Mouse (Mus musculus): Measurements from ENCODE around the gene Hps4. TPM values are rescaled to one million over a fixed set of nuclear protein-coding genes. Genes with fewer than 3 reads are reported as not detected.
A peak's percentile ranks its signal among the peaks of the same experiment; 100 is the strongest.
"Not testable (repeated sequence)": the region's sequence is repeated elsewhere in the genome, so short reads cannot be mapped to it uniquely, and the experiment has no call there.

Gene Hps4
- polyA plus RNA-seq, 1 experiment = 53.5 TPM

- Histone ChIP-seq H3K4me1 (ENCODE audit: control insufficient read depth, insufficient read depth, low read length) (peaks cover 12% of the 10 kb centered on the region), H3K4me3 (ENCODE audit: insufficient read depth, low read length) (no peak overlapping the region), H3K27ac (ENCODE audit: insufficient read depth, low read length) (no peak overlapping the region)
- TF ChIP-seq CTCF (IDR thresholded peaks at IDR 0.05; ENCODE audit: extremely low read depth, insufficient read depth, low read length) (no peak), POLR2A (IDR thresholded peaks at IDR 0.05; ENCODE audit: extremely low read depth, insufficient read depth, low read length) (no peak)
Observed at GRCm38 (mm10) chr5:112300112-112300511, 42.8 kb upstream of the Hps4 start.

GRCm38 (mm10) chr5:112300721-112301308 is 42.1 kb upstream of the Hps4 start:
- Histone ChIP-seq H3K4me3 (ENCODE audit: insufficient read depth, low read length) (no peak overlapping the region), H3K4me1 (ENCODE audit: control insufficient read depth, insufficient read depth, low read length) (peaks cover 12% of the 10 kb centered on the region), H3K27ac (ENCODE audit: insufficient read depth, low read length) (no peak overlapping the region)
- no peak for TF ChIP-seq POLR2A (IDR thresholded peaks at IDR 0.05; ENCODE audit: extremely low read depth, insufficient read depth, low read length)
- TF ChIP-seq CTCF (IDR thresholded peaks at IDR 0.05; ENCODE audit: extremely low read depth, insufficient read depth, low read length) = no peak

- Histone ChIP-seq H3K27ac (ENCODE audit: insufficient read depth, low read length) (no peak overlapping the region), H3K4me3 (ENCODE audit: insufficient read depth, low read length) (no peak overlapping the region), H3K4me1 (ENCODE audit: control insufficient read depth, insufficient read depth, low read length) (peaks cover 12% of the 10 kb centered on the region)
- TF ChIP-seq POLR2A (IDR thresholded peaks at IDR 0.05; ENCODE audit: extremely low read depth, insufficient read depth, low read length) = no peak
- 0 out of 2 replicates have a peak, but pooled peaks have one; percentile 3 for TF ChIP-seq CTCF (IDR thresholded peaks at IDR 0.05; ENCODE audit: extremely low read depth, insufficient read depth, low read length)
Observed at GRCm38 (mm10) chr5:112301694-112302093, 41.2 kb upstream of the Hps4 start.

GRCm38 (mm10) chr5:112302310-112302709 is 40.6 kb upstream of the Hps4 start:
- H3K27ac ChIP-seq (ENCODE audit: insufficient read depth, low read length) = no peak overlapping the region
- H3K4me1 ChIP-seq (ENCODE audit: control insufficient read depth, insufficient read depth, low read length) = peaks cover 12% of the 10 kb centered on the region
- no peak for TF ChIP-seq POLR2A (IDR thresholded peaks at IDR 0.05; ENCODE audit: extremely low read depth, insufficient read depth, low read length)
- no peak for TF ChIP-seq CTCF (IDR thresholded peaks at IDR 0.05; ENCODE audit: extremely low read depth, insufficient read depth, low read length)
- no peak overlapping the region for H3K4me3 ChIP-seq (ENCODE audit: insufficient read depth, low read length)

GRCm38 (mm10) chr5:112305842-112306241 is 37.0 kb upstream of the Hps4 start:
- no peaks in the 10 kb centered on the region; the same call in 1 of the 2 replicates for H3K4me1 ChIP-seq (ENCODE audit: control insufficient read depth, insufficient read depth, low read length)
- H3K27ac ChIP-seq (ENCODE audit: insufficient read depth, low read length) = no peak overlapping the region
- H3K4me3 ChIP-seq (ENCODE audit: insufficient read depth, low read length) = no peak overlapping the region

GRCm38 (mm10) chr5:112313222-112313885 is 29.5 kb upstream of the Hps4 start:
- Histone ChIP-seq H3K27ac (ENCODE audit: insufficient read depth, low read length) (no peak overlapping the region), H3K4me1 (ENCODE audit: control insufficient read depth, insufficient read depth, low read length) (no peaks in the 10 kb centered on the region), H3K4me3 (ENCODE audit: insufficient read depth, low read length) (no peak overlapping the region)
- TF ChIP-seq CTCF (IDR thresholded peaks at IDR 0.05; ENCODE audit: extremely low read depth, insufficient read depth, low read length) (no peak), POLR2A (IDR thresholded peaks at IDR 0.05; ENCODE audit: extremely low read depth, insufficient read depth, low read length) (no peak)

More at GRCm38 (mm10) chr5:112305842-112306241, 37.0 kb upstream of the Hps4 start:
- TF ChIP-seq CTCF (IDR thresholded peaks at IDR 0.05; ENCODE audit: extremely low read depth, insufficient read depth, low read length) (no peak), POLR2A (IDR thresholded peaks at IDR 0.05; ENCODE audit: extremely low read depth, insufficient read depth, low read length) (no peak)

GRCm38 (mm10) chr5:112316468-112316867 is 26.4 kb upstream of the Hps4 start:
- H3K27ac ChIP-seq (ENCODE audit: insufficient read depth, low read length) = no peak overlapping the region
- no peak overlapping the region for H3K4me3 ChIP-seq (ENCODE audit: insufficient read depth, low read length)
- peaks cover 2% of the 10 kb centered on the region for H3K4me1 ChIP-seq (ENCODE audit: control insufficient read depth, insufficient read depth, low read length)
- TF ChIP-seq POLR2A (IDR thresholded peaks at IDR 0.05; ENCODE audit: extremely low read depth, insufficient read depth, low read length) (no peak), CTCF (IDR thresholded peaks at IDR 0.05; ENCODE audit: extremely low read depth, insufficient read depth, low read length) (no peak)

GRCm38 (mm10) chr5:112317328-112317727 is 25.6 kb upstream of the Hps4 start:
- Histone ChIP-seq H3K27ac (ENCODE audit: insufficient read depth, low read length) (no peak overlapping the region), H3K4me1 (ENCODE audit: control insufficient read depth, insufficient read depth, low read length) (peaks cover 6% of the 10 kb centered on the region), H3K4me3 (ENCODE audit: insufficient read depth, low read length) (no peak overlapping the region)
- no peak for TF ChIP-seq CTCF (IDR thresholded peaks at IDR 0.05; ENCODE audit: extremely low read depth, insufficient read depth, low read length)
- TF ChIP-seq POLR2A (IDR thresholded peaks at IDR 0.05; ENCODE audit: extremely low read depth, insufficient read depth, low read length) = no peak

GRCm38 (mm10) chr5:112319343-112319742 is 23.5 kb upstream of the Hps4 start:
- not testable (repeated sequence) for H3K4me3 ChIP-seq (ENCODE audit: insufficient read depth, low read length); H3K27ac ChIP-seq (ENCODE audit: insufficient read depth, low read length); H3K4me1 ChIP-seq (ENCODE audit: control insufficient read depth, insufficient read depth, low read length)

- Histone ChIP-seq H3K4me3 (ENCODE audit: insufficient read depth, low read length) (no peak overlapping the region), H3K27ac (ENCODE audit: insufficient read depth, low read length) (peak overlapping the region; percentile 43), H3K4me1 (ENCODE audit: control insufficient read depth, insufficient read depth, low read length) (peaks cover 7% of the 10 kb centered on the region)
- TF ChIP-seq POLR2A (IDR thresholded peaks at IDR 0.05; ENCODE audit: extremely low read depth, insufficient read depth, low read length) (no peak), CTCF (IDR thresholded peaks at IDR 0.05; ENCODE audit: extremely low read depth, insufficient read depth, low read length) (no peak)
Observed at GRCm38 (mm10) chr5:112320379-112320778, 22.5 kb upstream of the Hps4 start.
